Mouse (Mus musculus): ENCODE measurements at regions not wholly inside any gene's neighbourhood (a gene's known extent, or its start where the extent isn't known, plus 50 kb on each side); places are given as distances from the start of the nearest gene placed in this dataset.
A peak's percentile ranks its signal among the peaks of the same experiment; 100 is the strongest.

GRCm38 (mm10) chr2:128301709-128302108 lies 175.9 kb downstream of the Bcl2l11 start:
- no peak for DNase-seq (ENCODE audit: low spot score in 2 of 2)

- DNase-seq (ENCODE audit: low spot score in 2 of 2), result no peak
Observed at GRCm38 (mm10) chr2:128304063-128304712, 178.3 kb downstream of the Bcl2l11 start.

- DNase-seq (ENCODE audit: low spot score in 2 of 2), result no peak
Observed at GRCm38 (mm10) chr2:128306693-128307092, 180.9 kb downstream of the Bcl2l11 start.

GRCm38 (mm10) chr2:128309541-128310030 lies 183.7 kb downstream of the Bcl2l11 start:
- no peak for DNase-seq (ENCODE audit: low spot score in 2 of 2)

- DNase-seq (ENCODE audit: low spot score in 2 of 2), result peak; percentile 55 to 94
Observed at GRCm38 (mm10) chr2:128310081-128310480, 184.2 kb downstream of the Bcl2l11 start.

- peak in 1 of 2 experiments; percentile 53 for DNase-seq (ENCODE audit: low spot score in 2 of 2)
Observed at GRCm38 (mm10) chr2:128312084-128312594, 186.3 kb downstream of the Bcl2l11 start.

GRCm38 (mm10) chr2:128312659-128313581 lies 187.1 kb downstream of the Bcl2l11 start:
- no peak for DNase-seq (ENCODE audit: low spot score in 2 of 2)

GRCm38 (mm10) chr2:128313582-128313918 lies 187.7 kb downstream of the Bcl2l11 start:
- DNase-seq (ENCODE audit: low spot score in 2 of 2), result no peak

GRCm38 (mm10) chr2:128313948-128314347 lies 188.1 kb downstream of the Bcl2l11 start:
- no peak for DNase-seq (ENCODE audit: low spot score in 2 of 2)

- DNase-seq (ENCODE audit: low spot score in 2 of 2), result no peak
Observed at GRCm38 (mm10) chr2:128316516-128316915, 190.7 kb downstream of the Bcl2l11 start.

- DNase-seq (ENCODE audit: low spot score in 2 of 2), result no peak
Observed at GRCm38 (mm10) chr2:128318266-128318665, 192.4 kb downstream of the Bcl2l11 start.

GRCm38 (mm10) chr2:128318956-128319355 lies 193.1 kb downstream of the Bcl2l11 start:
- DNase-seq (ENCODE audit: low spot score in 2 of 2), result no peak

- no peak for DNase-seq (ENCODE audit: low spot score in 2 of 2)
Observed at GRCm38 (mm10) chr2:128321475-128321874, 195.6 kb downstream of the Bcl2l11 start.

- DNase-seq (ENCODE audit: low spot score in 2 of 2), result no peak
Observed at GRCm38 (mm10) chr2:128324256-128325096, 198.6 kb downstream of the Bcl2l11 start.

GRCm38 (mm10) chr2:128325097-128325421 lies 199.2 kb downstream of the Bcl2l11 start:
- DNase-seq (ENCODE audit: low spot score in 2 of 2), result no peak

- DNase-seq (ENCODE audit: low spot score in 2 of 2), result no peak
Observed at GRCm38 (mm10) chr2:128325456-128325855, 199.6 kb downstream of the Bcl2l11 start.

- no peak for DNase-seq (ENCODE audit: low spot score in 2 of 2)
Observed at GRCm38 (mm10) chr2:128330833-128331232, 205.0 kb downstream of the Bcl2l11 start.

GRCm38 (mm10) chr2:128331275-128331674 lies 205.4 kb downstream of the Bcl2l11 start:
- no peak for DNase-seq (ENCODE audit: low spot score in 2 of 2)

GRCm38 (mm10) chr2:128331681-128332080 lies 205.8 kb downstream of the Bcl2l11 start:
- no peak for DNase-seq (ENCODE audit: low spot score in 2 of 2)

GRCm38 (mm10) chr2:128333401-128334142 lies 207.7 kb downstream of the Bcl2l11 start:
- DNase-seq (ENCODE audit: low spot score in 2 of 2), result peak in 1 of 2 experiments; percentile 51

- DNase-seq (ENCODE audit: low spot score in 2 of 2), result no peak
Observed at GRCm38 (mm10) chr2:128334143-128334470, 208.3 kb downstream of the Bcl2l11 start.

Data from left cerebral cortex, adult 9 months (tissue).